Mouse (Mus musculus): ENCODE data around the gene Gm12185. TPM values are rescaled to one million over a fixed set of nuclear protein-coding genes. Genes with fewer than 3 reads are reported as not detected.
"Not testable (repeated sequence)": the region's sequence is repeated elsewhere in the genome, so short reads cannot be mapped to it uniquely, and the experiment has no call there.

The Gm12185 gene
- polyA plus RNA-seq, 1 experiment, result 0.10 TPM

- TF ChIP-seq TCF12 (IDR thresholded peaks at IDR 0.05; ENCODE audit: insufficient read depth, poor library complexity, severe bottlenecking), result no peak
- no peak for TF ChIP-seq CEBPB (IDR thresholded peaks at IDR 0.05; ENCODE audit: insufficient read depth, poor library complexity, severe bottlenecking)
- TF ChIP-seq SRF (IDR thresholded peaks at IDR 0.05; ENCODE audit: control insufficient read depth, insufficient read length, low read depth), result no peak
- TF ChIP-seq REST (IDR thresholded peaks at IDR 0.05; ENCODE audit: insufficient read depth, insufficient read length), result no peak
- TF ChIP-seq POLR2AphosphoS2 (IDR thresholded peaks at IDR 0.05; ENCODE audit: insufficient read length, low read depth), result no peak
- H3K36me3 ChIP-seq (ENCODE audit: control insufficient read depth, insufficient read depth), result no peaks in the 10 kb centered on the region
- H3K4me2 ChIP-seq (ENCODE audit: low read depth), result no peak overlapping the region
- H3ac ChIP-seq (ENCODE audit: control insufficient read depth, insufficient read length), result no peak overlapping the region
- no peaks in the 10 kb centered on the region for H3K27me3 ChIP-seq (ENCODE audit: control insufficient read depth, insufficient read depth, insufficient read length)
- H3K4me3 ChIP-seq, result no peak overlapping the region
- H3K79me2 ChIP-seq (ENCODE audit: control insufficient read depth, insufficient read depth), result no peaks in the 10 kb centered on the region
These were observed 78.4 kb downstream of the Gm12185 start for GRCm38 (mm10) chr11:48913611-48914010.

DNA sequence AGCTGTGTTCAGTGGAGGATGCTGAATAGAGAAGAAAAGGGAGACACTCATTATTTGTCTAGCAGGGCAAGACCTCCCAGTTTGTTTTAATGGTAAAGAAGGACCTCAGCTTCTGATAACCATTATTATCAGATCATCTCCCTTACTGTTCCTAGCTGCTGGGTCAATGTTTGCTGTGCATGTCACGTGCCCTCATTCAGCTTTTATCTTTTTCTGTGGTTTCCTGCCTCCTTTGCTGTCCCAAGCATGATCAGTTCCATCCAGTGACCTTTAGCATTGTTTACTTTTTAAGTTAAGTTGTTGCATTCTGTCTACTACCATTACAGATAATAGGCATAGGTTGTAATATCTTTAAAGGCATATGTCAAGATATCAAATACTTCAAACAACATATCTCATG, 83.6 kb downstream of the Gm12185 start:
- H3K27me3 ChIP-seq (ENCODE audit: control insufficient read depth, insufficient read depth, insufficient read length), result no peaks in the 10 kb centered on the region
- H3K36me3 ChIP-seq (ENCODE audit: control insufficient read depth, insufficient read depth), result no peaks in the 10 kb centered on the region
- no peak overlapping the region for H3K4me3 ChIP-seq
- H3ac ChIP-seq (ENCODE audit: control insufficient read depth, insufficient read length), result no peak overlapping the region
- H3K4me2 ChIP-seq (ENCODE audit: low read depth), result no peak overlapping the region
- TF ChIP-seq USF1 (IDR thresholded peaks at IDR 0.05; ENCODE audit: low read depth), result no peak
- TF ChIP-seq TCF12 (IDR thresholded peaks at IDR 0.05; ENCODE audit: insufficient read depth, poor library complexity, severe bottlenecking), result no peak
- no peak for TF ChIP-seq POLR2AphosphoS2 (IDR thresholded peaks at IDR 0.05; ENCODE audit: insufficient read length, low read depth)
- no peak for TF ChIP-seq TCF3 (IDR thresholded peaks at IDR 0.05; ENCODE audit: insufficient read length, low read depth)
- TF ChIP-seq REST (IDR thresholded peaks at IDR 0.05; ENCODE audit: insufficient read depth, insufficient read length), result no peak
- no peak for TF ChIP-seq MAX (IDR thresholded peaks at IDR 0.05; ENCODE audit: low read depth)
- no peak for TF ChIP-seq E2F4 (IDR thresholded peaks at IDR 0.05; ENCODE audit: insufficient read depth)
- no peak for TF ChIP-seq CEBPB (IDR thresholded peaks at IDR 0.05; ENCODE audit: insufficient read depth, poor library complexity, severe bottlenecking)
- no peak for TF ChIP-seq POLR2A (IDR thresholded peaks at IDR 0.05; ENCODE audit: insufficient read length, low read depth)
- no peak for TF ChIP-seq MYOD1 (IDR thresholded peaks at IDR 0.05; ENCODE audit: control insufficient read depth in 1 of 3, insufficient read length in 2 of 3, low read depth in 2 of 3)
- TF ChIP-seq SRF (IDR thresholded peaks at IDR 0.05; ENCODE audit: control insufficient read depth, insufficient read length, low read depth), result no peak
- TF ChIP-seq MYOG (IDR thresholded peaks at IDR 0.05; ENCODE audit: control insufficient read depth in 1 of 3, insufficient read depth in 1 of 3, insufficient read length in 2 of 3, low read depth in 2 of 3), result no peak
- no peaks in the 10 kb centered on the region for H3K79me2 ChIP-seq (ENCODE audit: control insufficient read depth, insufficient read depth)

- Histone ChIP-seq H3K4me3 (no peak within 1 kb of the TSS), H3K27me3 (ENCODE audit: control insufficient read depth, insufficient read depth, insufficient read length) (no peaks in the 10 kb centered on the region), H3K4me2 (ENCODE audit: low read depth) (no peak within 1 kb of the TSS), H3K36me3 (ENCODE audit: control insufficient read depth, insufficient read depth) (no peaks in the 10 kb centered on the region), H3K79me2 (ENCODE audit: control insufficient read depth, insufficient read depth) (no peaks in the 10 kb centered on the region), H3ac (ENCODE audit: control insufficient read depth, insufficient read length) (no peak within 1 kb of the TSS)
- TF ChIP-seq SRF (IDR thresholded peaks at IDR 0.05; ENCODE audit: control insufficient read depth, insufficient read length, low read depth), result no peak
- TF ChIP-seq MYOD1 (IDR thresholded peaks at IDR 0.05; ENCODE audit: control insufficient read depth in 1 of 3, insufficient read length in 2 of 3, low read depth in 2 of 3), result no peak
- TF ChIP-seq POLR2AphosphoS2 (IDR thresholded peaks at IDR 0.05; ENCODE audit: insufficient read length, low read depth), result no peak
- TF ChIP-seq E2F4 (IDR thresholded peaks at IDR 0.05; ENCODE audit: insufficient read depth), result no peak
- TF ChIP-seq MYOG (IDR thresholded peaks at IDR 0.05; ENCODE audit: control insufficient read depth in 1 of 3, insufficient read depth in 1 of 3, insufficient read length in 2 of 3, low read depth in 2 of 3), result no peak
- no peak for TF ChIP-seq USF1 (IDR thresholded peaks at IDR 0.05; ENCODE audit: low read depth)
- no peak for TF ChIP-seq CEBPB (IDR thresholded peaks at IDR 0.05; ENCODE audit: insufficient read depth, poor library complexity, severe bottlenecking)
- TF ChIP-seq POLR2A (IDR thresholded peaks at IDR 0.05; ENCODE audit: insufficient read length, low read depth), result no peak
- TF ChIP-seq TCF12 (IDR thresholded peaks at IDR 0.05; ENCODE audit: insufficient read depth, poor library complexity, severe bottlenecking), result no peak
- no peak for TF ChIP-seq MAX (IDR thresholded peaks at IDR 0.05; ENCODE audit: low read depth)
- no peak for TF ChIP-seq REST (IDR thresholded peaks at IDR 0.05; ENCODE audit: insufficient read depth, insufficient read length)
- TF ChIP-seq TCF3 (IDR thresholded peaks at IDR 0.05; ENCODE audit: insufficient read length, low read depth), result no peak
These were observed 90.0 kb downstream of the Gm12185 start, which contains the start of gene Gm5431 for GRCm38 (mm10) chr11:48902021-48902420. TSS of gene Gm5431 (minus strand) at chr11:48902214.

- H3ac ChIP-seq (ENCODE audit: control insufficient read depth, insufficient read length); H3K27me3 ChIP-seq (ENCODE audit: control insufficient read depth, insufficient read depth, insufficient read length); H3K4me2 ChIP-seq (ENCODE audit: low read depth); H3K4me3 ChIP-seq; H3K79me2 ChIP-seq (ENCODE audit: control insufficient read depth, insufficient read depth); H3K36me3 ChIP-seq (ENCODE audit: control insufficient read depth, insufficient read depth): not testable (repeated sequence)
These were observed 90.5 kb downstream of the Gm12185 start for GRCm38 (mm10) chr11:48901567-48901930.

GRCm38 (mm10) chr11:48900654-48901566, 91.1 kb downstream of the Gm12185 start:
- not testable (repeated sequence) for H3K36me3 ChIP-seq (ENCODE audit: control insufficient read depth, insufficient read depth)

More at GRCm38 (mm10) chr11:48900654-48901566, 91.1 kb downstream of the Gm12185 start:
- not testable (repeated sequence) for H3K4me2 ChIP-seq (ENCODE audit: low read depth); H3K4me3 ChIP-seq; H3ac ChIP-seq (ENCODE audit: control insufficient read depth, insufficient read length); H3K27me3 ChIP-seq (ENCODE audit: control insufficient read depth, insufficient read depth, insufficient read length); H3K79me2 ChIP-seq (ENCODE audit: control insufficient read depth, insufficient read depth)
